Mouse (Mus musculus): ENCODE measurements around the gene Zfp462. TPM values are rescaled to one million over a fixed set of nuclear protein-coding genes. Genes with fewer than 3 reads are reported as not detected.
A peak's percentile ranks its signal among the peaks of the same experiment; 100 is the strongest.
"Not testable (repeated sequence)": the region's sequence is repeated elsewhere in the genome, so short reads cannot be mapped to it uniquely, and the experiment has no call there.

Zfp462 gene
- total RNA-seq, 2 experiments from 2014 or later = 20.9 to 27.4 TPM

DNA sequence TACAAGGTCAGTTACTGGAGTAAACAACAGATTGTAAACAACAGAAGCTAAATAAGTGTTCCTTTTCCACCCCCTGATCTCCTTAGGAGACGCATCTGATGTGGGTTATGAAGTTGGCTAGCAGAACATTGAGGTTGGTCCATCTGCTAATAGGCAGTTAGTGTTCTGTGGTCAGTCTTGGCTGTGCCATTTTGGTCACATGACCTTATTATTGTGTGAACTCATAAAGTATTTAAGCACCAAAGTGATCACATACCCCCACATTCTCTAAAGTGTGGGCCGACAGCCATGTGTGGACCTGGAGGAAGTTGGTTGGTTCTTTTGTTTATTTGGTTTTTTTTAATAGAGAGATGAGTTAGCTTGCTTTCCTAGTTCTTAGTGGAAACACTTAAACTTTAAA is 39.7 kb downstream of the Zfp462 start:
- TF ChIP-seq CTCF (IDR thresholded peaks at IDR 0.05) = no peak
- Histone ChIP-seq H3K27ac (no peak overlapping the region), H3K4me3 (no peak overlapping the region)
- intact Hi-C loops (cut with DNase I) = no loop called here
- DNase-seq = no peak

DNA sequence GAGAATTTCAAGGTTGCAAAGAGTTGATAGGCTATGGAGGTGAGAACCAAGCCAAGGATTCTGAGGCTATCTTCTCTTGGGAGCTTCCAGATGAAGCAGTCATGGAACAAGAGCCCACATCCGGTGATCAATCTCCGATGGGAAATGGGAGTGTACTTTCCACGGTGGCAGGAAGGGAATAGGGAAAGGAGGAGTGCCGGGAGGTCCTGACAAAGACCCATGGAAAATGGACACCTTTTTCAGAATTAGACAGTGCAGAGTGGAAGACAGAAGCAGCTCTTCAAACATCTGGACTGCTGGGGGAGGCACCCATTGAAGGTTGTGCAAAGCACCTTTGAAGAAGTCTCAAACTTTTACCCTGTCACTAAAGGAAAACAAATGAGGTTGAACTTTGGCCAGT is 41.8 kb downstream of the Zfp462 start:
- Histone ChIP-seq H3K4me3 (no peak overlapping the region), H3K27ac (peak overlapping the region; percentile 8; the same call in 1 of the 2 replicates)
- intact Hi-C loops (cut with DNase I) = no loop called here
- no peak for TF ChIP-seq CTCF (IDR thresholded peaks at IDR 0.05)
- no peak for DNase-seq

DNA sequence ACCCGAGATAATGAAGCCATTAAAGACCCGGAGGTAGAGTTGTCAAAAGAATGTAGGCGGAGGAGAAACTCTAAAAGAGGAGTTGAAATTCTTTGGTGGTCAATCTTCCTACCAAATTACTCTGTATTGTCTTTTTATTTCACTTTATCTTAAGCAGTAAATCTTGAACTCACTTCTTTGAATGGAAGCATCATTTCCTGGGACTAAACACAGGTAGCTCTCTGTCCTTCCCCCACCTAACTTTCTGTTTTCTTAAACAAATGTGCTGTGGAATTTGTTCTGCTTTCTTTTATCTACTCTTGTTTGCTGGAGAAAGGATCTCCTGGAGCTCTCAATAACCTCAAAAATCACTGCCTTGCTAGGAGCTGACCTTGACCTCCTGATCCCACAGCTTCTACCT is 42.4 kb downstream of the Zfp462 start:
- no peak for TF ChIP-seq CTCF (IDR thresholded peaks at IDR 0.05)
- intact Hi-C loops (cut with DNase I) = no loop called here

DNA sequence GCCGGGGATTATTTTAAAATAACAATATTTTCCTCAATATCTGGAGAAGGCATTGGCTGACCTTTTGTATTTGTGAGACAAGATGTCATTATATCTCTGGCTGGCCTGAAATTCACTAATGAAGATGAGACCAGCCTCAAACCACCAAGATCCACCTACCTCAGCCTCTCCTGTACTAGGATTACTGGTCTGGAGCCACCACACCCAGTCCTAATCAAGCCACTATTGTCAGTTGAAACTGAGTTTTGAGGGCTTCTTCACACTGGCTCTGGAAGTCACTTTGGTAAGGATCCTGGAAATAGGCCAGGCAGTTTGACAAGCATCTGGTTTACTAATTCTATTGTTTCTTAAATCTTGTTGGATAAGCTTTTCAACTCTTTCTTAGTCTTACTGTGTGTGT is 43.1 kb downstream of the Zfp462 start:
- Histone ChIP-seq H3K4me3 (no peak overlapping the region), H3K27ac (no peak overlapping the region)
- TF ChIP-seq CTCF (IDR thresholded peaks at IDR 0.05) = no peak
- no peak for DNase-seq
- intact Hi-C loops (cut with DNase I) = no loop called here

More for the DNA sequence above, 42.4 kb downstream of the Zfp462 start:
- no peak for DNase-seq
- H3K27ac ChIP-seq = no peak overlapping the region; the same call in 1 of the 2 replicates
- no peak overlapping the region for H3K4me3 ChIP-seq

DNA sequence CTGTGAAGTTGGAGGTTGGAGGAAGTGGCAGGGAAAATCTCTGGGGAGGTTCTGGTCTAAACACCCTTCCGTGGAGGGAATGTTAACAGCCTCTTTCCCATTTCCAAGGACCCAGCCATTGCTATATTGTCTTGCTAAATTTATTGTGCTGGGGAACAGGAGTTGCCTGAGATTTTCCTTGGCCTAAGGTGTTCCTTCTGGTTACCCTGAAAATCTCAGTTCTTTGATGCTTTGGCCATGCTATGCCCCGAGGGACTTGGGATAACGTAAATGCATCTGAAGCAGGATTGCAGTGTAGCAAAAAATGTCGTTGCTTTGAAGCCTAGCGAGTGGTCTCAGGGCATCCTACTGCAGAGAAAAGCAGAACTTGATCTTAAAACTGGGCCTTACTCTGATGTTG is 47.1 kb downstream of the Zfp462 start:
- no peak overlapping the region for H3K27ac ChIP-seq
- TF ChIP-seq CTCF (IDR thresholded peaks at IDR 0.05) = no peak
- no peak for DNase-seq
- H3K4me3 ChIP-seq = no peak overlapping the region
- intact Hi-C loops (cut with DNase I) = no loop called here

DNA sequence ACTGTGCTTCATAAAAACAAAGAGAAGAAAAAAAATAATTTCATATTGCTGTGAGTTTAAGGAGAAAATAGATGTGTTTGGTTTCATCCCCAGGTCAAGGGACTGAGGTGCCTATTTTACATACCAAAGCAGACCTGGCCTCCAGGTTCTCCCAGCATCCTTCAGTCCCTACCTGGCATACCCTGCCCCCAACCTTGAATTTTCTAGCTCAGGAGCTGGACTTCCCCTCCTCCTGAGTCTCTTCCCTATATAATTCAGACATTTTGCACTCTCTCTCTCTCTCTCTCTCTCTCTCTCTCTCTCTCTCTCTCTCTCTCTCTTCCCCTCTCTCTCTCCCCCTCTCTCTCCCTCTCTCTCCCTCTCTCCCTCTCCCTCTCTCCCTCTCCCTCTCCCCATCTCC is 48.2 kb downstream of the Zfp462 start:
- H3K4me3 ChIP-seq; DNase-seq; H3K27ac ChIP-seq; intact Hi-C loops (cut with DNase I): not testable (repeated sequence)

DNA sequence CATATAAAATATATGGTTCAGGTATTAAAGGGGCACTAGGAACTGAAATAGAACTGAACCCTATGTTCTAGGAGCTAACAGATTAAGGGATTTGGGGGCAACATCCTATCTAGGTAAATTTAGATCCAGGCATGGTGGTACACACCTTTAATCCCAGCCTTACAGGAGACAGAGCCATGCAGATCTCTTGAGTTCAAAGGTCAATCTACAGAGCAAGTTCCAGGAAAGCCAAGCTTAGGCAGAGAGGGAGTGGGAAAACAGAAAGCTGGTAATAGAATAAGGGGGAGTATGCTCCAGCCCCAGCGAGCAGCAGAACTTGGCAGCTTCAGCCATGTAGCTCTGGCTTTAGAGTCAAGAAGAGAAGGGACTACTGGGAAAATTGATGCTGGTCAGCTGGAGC is 50.4 kb downstream of the Zfp462 start:
- no peak for TF ChIP-seq CTCF (IDR thresholded peaks at IDR 0.05)
- DNase-seq = no peak

DNA sequence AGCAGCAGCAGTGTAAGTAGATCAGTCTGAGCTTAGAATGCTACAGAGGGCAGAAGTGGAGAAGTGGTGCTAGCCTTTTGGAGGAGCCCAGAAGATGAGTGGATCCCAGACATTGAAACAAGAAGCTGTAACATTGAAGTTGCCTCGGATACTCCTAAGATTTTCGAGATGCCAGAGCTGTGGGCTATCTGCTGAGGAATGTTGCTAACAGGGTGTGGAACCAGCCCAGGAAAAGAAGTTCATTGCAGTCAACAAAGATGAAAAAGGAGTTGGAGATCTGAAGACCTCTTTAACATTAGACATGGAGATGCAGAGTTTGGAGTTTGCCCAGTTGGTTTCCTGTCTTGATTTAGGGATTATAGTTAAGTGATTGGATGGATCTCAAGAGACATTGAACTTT is 51.2 kb downstream of the Zfp462 start:
- H3K4me3 ChIP-seq = no peak overlapping the region
- TF ChIP-seq CTCF (IDR thresholded peaks at IDR 0.05) = no peak
- intact Hi-C loops (cut with DNase I) = no loop called here

More for the DNA sequence above, 50.4 kb downstream of the Zfp462 start:
- intact Hi-C loops (cut with DNase I) = no loop called here
- Histone ChIP-seq H3K4me3 (no peak overlapping the region), H3K27ac (no peak overlapping the region)

DNA sequence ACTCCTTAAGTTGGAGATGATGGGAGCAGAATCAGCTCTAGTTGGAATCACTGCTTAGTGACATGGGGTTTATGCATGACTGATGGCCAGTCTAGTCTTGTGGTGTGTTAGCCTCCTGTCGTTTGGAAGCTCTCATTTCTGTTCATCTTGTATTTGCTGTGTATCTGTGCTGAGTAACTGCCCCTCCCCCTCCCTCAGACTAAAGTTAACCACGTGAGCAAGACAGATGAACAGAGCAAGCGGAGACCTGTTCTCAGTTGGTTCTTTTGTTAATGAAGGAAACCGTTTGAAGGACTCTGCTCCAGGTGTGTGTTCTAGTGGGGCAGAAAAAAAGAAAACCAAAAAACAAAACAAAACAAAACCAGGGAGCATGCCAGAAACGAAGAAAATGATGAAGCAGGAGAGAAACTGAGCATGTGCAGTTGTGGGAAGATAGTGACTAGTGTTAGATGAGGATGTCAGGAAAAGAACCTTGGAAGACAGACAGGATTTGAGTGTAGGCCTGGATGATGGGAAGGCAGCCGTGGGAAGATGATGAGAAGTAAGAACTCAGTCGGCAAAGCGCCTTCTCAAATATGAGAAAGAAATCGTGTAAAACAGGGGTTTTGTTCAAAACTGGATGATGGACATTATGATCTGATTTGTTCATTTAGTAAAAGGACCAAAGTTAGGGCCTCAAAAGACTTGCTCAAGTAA is 53.4 kb downstream of the Zfp462 start:
- H3K27ac ChIP-seq = no peak overlapping the region
- intact Hi-C loops (cut with DNase I) = no loop called here
- H3K4me3 ChIP-seq = no peak overlapping the region
- no peak for DNase-seq
- TF ChIP-seq CTCF (IDR thresholded peaks at IDR 0.05) = no peak

More for the DNA sequence above, 51.2 kb downstream of the Zfp462 start:
- no peak for DNase-seq
- no peak overlapping the region for H3K27ac ChIP-seq

DNA sequence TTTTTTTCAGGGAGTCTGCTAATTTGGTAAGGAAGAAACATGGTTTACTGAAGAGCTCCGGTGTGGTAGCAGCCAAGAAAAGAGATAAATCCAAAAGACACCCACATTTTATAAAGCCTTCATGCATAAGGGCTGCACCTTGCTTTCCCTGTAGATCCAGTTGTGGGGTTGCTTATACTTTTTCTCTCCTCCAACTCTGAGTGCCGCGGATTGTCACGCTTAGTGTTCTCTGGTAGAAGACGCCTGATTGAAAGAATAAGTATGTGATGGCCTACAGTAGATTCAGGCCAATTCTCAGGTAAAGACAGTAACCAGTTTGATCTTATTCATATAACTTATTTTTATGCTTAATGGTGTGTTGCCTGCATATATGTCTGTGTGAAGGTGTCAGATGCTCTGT is 54.7 kb downstream of the Zfp462 start:
- Histone ChIP-seq H3K27ac (no peak overlapping the region), H3K4me3 (no peak overlapping the region)
- DNase-seq = no peak
- intact Hi-C loops (cut with DNase I) = no loop called here
- no peak for TF ChIP-seq CTCF (IDR thresholded peaks at IDR 0.05)

DNA sequence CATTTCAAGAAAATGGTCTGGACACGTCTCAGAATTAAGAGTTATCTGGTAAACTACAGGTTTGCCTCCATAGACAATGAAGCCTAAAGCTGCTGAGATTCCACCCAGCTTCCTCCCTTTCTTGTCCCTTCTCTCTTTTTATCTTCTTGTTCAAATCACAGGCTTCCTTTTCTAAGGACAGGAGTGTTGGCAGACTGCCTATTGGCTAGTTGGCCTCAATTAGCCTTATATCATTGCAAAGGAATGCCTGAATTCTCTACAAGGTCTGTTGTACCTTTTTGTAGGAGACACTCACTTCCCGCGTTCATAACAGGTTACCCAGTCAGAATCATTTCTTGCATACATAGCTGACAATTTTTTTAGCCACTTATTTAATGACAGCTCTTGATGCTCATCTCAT is 56.5 kb downstream of the Zfp462 start:
- H3K27ac ChIP-seq = peak overlapping the region; percentile 90
- TF ChIP-seq CTCF (IDR thresholded peaks at IDR 0.05) = no peak
- H3K4me3 ChIP-seq = no peak overlapping the region
- intact Hi-C loops (cut with DNase I) = loop anchor here (5.0 kb wide), 1 partner anchor 34 kb away; no protein-coding TSS in a partner anchor
- no peak for DNase-seq

DNA sequence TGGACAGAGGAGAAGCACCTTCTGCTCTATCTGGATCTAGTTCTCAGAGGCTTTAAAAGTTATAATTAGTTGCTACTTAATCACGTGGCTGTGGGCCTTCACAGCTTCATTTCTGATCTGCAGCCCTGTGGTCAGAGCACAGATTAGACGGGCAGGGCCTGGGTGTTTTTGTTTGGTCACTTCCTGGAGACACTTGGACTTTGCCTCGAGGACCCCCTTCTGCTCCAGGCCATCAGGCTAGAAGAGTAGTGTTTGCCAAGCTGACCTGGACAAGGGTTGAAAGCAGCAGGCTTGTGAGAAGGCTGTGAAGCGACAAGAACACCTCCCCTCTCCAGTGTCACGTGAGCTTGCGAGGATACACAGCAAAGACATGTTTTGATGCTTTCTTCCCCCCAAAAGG is 58.3 kb downstream of the Zfp462 start:
- no peak for DNase-seq
- intact Hi-C loops (cut with DNase I) = loop anchor here (5.0 kb wide), 1 partner anchor 36 kb away; no protein-coding TSS in a partner anchor
- TF ChIP-seq CTCF (IDR thresholded peaks at IDR 0.05) = no peak

DNA sequence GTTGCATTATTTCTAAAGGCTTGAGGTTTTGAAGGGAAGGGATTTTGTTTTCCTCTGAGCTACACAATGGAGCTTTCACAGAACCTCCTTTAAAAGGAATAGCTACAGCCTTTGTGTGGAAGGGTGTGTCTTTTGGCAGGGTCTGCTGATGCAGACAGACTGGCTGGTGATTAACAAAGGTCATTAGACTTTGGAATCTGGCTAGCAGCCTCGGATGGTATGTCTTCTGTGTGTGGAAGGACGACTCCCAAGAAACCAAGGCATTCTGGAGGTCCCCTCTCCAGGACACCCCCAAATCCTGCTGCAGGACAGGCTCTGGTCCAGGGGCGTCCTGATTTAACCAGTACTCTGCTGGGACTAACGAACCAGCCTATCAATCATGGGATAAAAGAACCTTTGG is 60.2 kb downstream of the Zfp462 start:
- Histone ChIP-seq H3K27ac (peak overlapping the region; percentile 90), H3K4me3 (peak overlapping the region; percentile 60)
- DNase-seq = no peak
- intact Hi-C loops (cut with DNase I) = no loop called here
- no peak for TF ChIP-seq CTCF (IDR thresholded peaks at IDR 0.05)

More for the DNA sequence above, 58.3 kb downstream of the Zfp462 start:
- peak overlapping the region; percentile 38 for H3K4me3 ChIP-seq
- peak overlapping the region; percentile 90 for H3K27ac ChIP-seq

DNA sequence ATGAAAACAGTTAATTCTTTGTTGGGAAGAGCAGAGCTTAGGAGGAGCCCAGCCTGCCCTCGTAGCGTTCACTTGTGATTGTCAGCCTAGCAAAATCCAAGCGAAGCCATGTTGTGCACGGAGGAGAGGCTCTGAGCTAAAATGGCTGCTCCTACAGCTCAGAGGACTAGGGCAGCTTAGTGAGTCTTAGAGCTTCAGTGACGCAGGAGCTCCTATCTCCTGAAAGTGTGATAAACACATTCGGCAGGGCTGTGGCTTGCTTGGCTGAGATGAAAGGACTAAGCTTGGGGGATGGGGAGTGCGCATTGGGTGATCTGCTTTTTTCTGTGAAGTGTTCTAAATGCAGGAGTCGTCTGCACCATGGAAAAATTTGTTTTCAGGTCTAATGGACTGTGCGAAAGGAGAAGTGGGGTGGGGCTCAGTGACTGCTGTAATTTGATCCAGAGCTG is 60.7 kb downstream of the Zfp462 start:
- intact Hi-C loops (cut with DNase I) = no loop called here
- H3K4me3 ChIP-seq = peak overlapping the region; percentile 60
- no peak for TF ChIP-seq CTCF (IDR thresholded peaks at IDR 0.05)
- peak; percentile 50 for DNase-seq
- peak overlapping the region; percentile 90 for H3K27ac ChIP-seq

Measured in gastrocnemius, adult 2 months (tissue).